Mouse (Mus musculus) layer of hippocampus, adult 18-20 months (tissue): ENCODE data around the gene Wipi1. TPM values are rescaled to one million over a fixed set of nuclear protein-coding genes. Genes with fewer than 3 reads are reported as not detected.

Experiments used
- DNase-seq, 2 experiments: peaks; one replicate each; pipeline ENCODE4 v3.0.0; 2022; ENCODE audit warnings: low spot score in 2 of 2
- total RNA-seq, 2 experiments: library from RNA; stranded (reverse); gene quantifications; 2 replicates each; pipeline ENCODE4 v1.2.3; 2021

The Wipi1 gene
- total RNA-seq, 2 experiments from 2014 or later, result 21.1 to 21.6 TPM

DNA sequence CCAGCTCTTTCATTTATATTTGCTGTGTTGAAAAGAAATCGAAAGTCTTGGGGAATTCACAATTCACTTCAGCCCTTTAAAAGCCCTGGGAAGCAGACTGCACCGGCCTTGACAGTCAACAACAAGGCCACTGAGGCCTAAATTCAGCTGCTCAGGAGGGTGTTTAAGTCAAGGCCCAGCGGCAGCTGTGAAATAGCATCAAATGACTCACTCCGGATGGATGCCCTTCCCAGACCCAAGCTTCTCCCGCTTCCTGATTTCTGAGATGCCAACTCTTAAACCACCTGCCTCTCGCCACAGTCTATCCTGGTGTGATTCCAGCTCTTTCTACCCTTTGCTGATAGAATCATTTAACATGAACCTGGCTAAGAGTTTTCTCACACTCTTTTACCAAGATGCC, 8.6 kb upstream of the Wipi1 start:
- no peak for DNase-seq

DNA sequence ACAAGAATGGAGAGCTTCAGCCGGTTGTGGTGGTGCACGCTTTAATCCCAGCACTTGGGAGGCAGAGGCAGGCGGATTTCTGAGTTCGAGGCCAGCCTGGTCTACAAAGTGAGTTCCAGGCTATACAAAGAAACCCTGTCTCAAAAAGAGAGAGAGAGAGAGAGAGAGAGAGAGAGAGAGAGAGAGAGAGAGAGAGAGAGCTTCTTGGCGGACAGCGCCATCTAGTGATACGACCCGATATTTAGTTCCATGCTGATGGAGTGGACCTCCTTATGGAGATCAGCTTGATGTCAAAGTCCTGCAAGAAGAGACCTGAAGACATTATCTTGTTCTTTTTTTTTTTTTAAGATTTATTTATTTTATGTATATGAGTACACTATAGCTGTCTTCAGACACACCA, 7.3 kb upstream of the Wipi1 start:
- DNase-seq, result peak; percentile 27 to 73

DNA sequence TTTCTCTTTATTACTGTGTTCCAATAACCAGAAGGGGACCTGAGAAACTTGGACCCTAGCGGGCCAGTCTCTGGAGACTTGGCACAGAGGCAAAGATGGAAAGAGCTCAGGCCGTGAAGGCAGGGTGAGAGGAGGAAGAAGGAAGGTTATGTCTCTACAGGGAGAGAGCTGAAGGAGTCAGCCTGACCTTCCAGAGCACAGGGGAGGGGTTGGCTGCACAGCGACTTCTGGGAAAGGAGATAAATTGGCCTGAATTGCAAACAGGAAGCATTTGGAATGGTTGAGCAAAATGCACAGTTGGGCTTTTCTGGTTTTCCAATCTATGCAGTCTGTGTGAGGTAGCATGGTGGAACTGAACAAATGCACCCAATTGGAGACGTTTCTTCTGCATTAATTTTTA, 5.0 kb upstream of the Wipi1 start:
- no peak for DNase-seq

DNA sequence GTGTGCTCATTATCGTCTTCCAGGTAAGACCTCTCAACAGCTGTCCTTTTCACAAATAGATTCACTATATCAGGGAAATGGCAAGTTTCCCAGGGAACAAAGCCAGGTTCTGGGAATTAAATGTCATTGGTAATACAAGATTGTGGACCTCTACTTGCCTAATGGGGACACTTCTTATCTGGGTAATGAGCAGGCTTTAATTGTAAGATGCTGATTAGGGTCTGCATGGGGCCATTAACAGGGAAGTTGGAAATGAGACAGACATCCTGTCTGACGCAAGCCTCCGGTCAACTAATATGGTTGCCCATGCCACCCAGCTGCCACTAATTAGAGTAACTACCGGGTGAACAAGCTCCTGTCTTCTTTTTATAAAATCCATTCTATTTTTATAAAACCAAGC, 4.6 kb upstream of the Wipi1 start:
- no peak for DNase-seq

DNA sequence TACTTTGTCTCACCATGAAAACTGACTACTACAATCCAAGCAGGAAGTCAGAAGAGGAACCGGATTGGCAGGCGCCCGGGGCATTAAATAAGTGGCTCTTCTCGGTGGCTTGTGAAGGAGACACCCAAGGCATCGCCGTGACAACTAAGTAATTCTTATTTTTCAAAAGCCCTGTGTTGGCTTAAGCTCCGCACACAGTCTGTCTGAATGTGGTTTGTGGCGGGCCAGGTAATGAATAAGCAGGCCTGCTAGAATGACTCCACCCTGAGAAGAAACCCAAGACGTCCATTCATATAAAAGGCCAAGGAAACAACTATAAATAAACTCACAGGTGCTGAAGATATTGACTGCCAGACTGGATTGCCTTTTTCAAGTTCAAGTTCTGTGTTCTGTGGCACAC, 3.5 kb upstream of the Wipi1 start:
- no peak for DNase-seq

DNA sequence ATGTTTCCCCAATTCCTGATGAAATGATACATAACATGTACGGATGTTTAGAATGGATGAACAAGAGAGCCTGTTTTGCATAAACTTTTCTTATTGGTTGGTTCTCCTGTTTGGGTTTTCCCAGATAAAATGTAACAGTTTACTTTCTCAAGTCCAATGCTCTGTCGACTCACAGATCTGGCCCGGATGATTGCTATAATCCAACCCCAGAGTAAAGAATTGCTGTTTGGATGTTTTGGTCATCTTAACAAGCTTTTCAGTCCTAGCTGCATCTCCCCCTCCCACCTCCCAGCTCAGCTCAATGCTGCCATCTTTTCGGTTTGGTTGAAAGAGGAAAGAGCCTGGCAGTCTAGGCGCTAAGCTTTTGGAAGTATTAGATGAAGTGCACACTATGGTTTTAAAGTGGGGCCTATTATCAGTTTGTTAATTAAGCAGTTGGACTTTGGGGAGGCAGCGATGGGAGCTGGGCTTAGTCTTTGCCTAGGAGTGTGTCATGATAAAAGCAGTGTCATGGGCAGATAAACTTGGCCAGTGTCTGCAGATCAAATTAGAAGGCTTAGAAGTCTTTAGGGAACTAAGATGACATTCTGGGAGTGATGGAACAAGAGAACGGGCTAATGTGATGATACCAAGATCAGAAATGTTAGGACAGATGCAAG, 1.2 kb upstream of the Wipi1 start:
- DNase-seq, result no peak

DNA sequence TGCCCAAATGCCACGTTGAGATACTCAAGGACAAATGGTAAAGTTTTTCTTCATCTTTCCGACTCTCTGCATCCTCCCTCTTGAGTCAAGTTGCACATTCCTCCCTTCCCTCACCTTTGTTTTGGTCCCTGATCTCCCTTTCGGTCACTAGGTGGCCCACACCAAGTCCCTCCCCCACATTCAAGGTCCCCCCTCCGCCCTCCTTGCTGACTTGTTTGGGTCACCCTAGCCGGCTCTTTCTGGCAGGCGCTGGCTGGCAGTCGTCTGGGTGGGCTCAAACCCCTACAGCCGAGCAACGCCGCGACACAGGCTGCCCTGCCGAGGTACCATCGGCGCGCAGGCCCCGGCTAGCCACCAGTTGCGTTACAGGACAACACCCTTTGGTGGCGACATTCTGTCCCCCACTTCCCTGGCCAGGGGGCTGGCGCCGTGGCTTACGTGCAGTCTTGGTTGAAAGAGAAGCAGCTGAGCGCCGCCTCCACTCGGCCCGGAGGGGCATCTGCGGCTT, 918 bp downstream of the Wipi1 start:
- no peak for DNase-seq

DNA sequence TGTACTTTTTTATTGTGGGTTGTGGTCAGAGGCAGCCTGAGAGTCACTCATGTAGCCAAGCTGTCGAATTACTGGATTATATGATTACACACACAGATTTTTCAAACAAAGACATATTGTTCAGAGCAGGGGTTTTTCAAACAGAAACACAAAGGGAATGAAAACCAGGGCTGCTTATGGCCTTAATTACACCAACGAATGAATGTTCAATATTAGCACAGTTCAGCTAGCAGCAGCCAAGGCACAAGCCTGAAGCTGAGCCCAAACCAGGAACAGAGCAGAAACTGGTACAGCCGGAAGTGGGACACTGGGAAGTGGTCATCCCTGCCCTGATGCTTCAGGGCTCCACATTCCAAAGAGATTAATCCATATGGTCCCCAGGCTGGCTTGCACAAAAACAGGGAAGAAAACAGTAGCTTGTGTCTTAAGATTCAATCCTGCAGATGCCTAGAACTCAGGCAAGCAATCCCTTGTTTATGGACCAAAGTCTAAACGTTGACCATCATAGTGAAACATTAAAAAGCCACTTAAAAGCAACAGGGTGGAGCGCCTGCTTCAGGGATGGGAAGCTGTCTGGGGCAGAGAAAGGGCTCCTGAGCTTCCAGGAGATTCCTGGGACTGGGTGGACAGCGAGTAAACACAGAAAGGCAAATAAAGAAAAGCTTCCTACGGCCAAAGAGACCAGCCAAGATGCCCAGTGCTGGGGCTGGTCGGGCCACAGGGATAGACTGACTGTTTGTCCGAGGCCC, 1.5 kb downstream of the Wipi1 start:
- DNase-seq, result no peak

DNA sequence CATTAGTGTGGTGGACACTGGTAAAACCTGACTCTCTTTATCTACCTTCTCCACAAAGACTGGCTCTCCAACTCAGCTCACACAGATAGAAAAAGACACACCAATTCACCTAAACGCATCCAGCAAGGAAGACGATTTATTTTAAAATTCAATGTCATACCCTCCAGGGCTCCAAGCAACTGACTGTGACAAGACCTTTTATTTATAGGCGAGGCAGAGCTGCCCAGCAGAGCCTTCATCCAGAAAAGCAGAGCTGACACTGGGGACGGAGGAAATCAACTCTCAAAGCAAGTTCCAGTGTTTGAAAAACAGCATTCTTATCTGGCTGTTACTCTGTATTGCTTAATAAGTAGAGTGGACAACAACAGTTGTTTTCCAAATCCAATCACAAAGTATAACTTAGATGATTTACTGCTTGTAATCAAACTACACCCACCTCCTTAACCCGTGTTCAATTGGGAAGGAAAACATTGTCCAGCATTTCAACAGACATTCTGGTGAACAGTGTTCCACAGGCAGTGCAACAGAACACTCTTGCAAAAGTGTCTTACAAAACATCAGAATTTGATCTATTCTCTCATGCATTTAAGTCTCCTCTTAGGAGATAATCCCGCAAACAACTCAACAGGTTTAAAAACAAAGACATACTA, 2.7 kb downstream of the Wipi1 start:
- no peak for DNase-seq

DNA sequence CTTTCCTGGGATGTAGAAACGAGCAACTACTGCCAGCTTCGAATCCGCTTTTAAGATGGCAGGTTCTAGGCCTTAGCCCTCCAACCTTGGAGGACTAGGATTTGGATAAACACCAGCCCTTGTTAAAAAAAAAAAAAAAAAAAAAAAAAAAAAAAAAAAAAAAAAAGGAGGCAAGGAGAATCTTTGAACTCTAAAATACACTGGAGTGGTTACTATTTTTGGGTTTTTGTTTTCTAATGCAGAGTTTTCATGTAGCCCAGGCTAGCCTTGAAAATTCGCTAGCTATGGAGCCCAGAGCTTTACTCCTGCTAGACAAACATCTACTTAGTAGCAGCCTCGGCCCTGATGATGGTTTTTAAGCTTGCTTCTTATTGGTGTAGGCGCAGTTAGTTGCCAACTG, 4.2 kb downstream of the Wipi1 start:
- DNase-seq, result no peak

DNA sequence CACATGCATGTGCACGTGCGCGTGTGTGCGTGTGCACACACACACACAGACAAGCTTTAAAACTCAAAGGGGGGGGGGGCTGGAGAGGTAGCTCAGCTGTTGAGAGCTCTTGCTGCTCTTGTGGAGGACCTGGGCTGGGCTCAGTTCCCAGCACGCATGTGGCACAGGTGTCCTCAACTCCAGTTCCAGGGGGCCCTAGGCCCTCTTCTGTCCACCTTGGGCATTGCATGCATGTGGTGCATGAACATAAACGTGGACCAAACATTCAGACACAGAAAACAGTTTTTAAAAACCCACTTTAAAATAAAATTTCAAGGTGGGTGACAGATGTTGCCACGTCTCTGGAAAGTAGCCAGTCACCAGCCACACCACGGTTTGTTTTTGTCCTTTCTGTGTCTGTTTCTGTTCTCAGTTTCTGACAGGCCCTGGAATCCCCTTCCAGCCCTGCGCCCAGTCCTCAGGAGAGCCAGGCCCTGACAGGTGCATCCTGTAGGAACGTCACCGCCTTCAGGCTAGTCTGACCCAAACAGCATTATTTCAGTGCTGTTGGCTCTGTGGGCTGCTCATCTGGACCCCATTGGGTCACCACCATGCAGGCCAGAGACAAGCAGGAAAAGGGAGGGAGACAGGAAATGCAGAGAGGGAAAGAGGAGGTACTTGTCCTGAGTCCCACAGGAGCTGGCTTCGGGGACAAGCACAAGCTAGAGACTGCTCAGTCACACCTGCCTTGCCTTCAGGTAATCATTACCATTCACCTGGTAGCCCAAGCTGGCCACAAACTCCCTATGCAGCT, 12.8 kb downstream of the Wipi1 start:
- DNase-seq, result no peak

DNA sequence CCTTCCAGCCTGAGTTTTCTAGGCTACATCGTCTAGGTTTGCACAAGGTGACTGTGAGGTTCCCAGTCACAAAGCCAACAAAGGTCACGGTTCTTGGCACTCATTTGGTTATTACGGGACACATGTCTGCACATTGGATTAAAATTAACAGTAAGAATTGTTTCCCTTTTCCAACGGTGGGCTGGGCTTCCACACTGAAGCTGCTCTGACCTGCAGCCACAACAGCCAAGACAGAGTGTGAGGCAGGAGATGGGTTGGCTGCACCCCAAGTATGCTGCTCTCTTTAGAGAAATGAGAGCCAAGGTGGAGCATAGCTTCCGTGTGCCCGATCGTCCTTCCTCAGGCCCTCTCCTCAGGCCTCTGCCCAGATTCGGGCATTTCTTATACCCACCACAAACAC, 17.0 kb downstream of the Wipi1 start:
- no peak for DNase-seq

DNA sequence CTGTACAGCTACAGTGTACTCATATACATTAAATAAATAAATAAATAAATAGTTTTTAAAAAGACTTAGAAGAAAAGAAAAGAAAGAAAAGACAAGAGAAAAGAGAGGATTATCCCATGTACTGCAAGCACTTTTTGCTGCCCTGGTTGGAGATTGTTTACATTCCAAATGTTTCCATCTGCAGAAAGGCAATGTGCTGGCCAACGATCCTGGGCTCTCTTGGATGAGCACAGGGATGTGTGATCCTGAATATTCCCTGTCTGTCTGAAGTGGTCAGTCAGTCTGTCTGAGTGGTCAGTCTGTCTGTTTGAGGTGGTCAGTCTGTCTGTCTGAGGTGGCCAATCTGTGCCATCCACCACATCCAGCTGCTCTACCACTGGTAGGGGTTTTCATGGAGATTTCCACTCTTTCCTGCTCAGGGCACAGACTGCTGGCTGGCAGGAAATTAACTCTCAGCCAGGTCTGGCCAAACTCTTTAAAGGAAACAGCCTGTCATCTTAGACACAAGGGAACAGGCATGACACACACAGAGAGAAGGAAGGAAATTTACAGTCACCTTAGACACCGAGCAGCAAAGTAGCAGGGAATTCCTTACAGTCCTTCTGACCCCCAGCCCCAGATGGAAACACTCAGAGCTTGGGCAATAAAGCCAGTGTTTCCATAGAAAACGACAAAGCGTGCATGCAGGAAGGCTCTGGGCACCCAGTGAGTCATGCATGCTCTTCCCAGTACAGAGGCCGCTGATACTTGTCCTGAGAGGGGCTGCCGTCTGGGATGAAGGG, 18.4 kb downstream of the Wipi1 start:
- DNase-seq, result no peak

DNA sequence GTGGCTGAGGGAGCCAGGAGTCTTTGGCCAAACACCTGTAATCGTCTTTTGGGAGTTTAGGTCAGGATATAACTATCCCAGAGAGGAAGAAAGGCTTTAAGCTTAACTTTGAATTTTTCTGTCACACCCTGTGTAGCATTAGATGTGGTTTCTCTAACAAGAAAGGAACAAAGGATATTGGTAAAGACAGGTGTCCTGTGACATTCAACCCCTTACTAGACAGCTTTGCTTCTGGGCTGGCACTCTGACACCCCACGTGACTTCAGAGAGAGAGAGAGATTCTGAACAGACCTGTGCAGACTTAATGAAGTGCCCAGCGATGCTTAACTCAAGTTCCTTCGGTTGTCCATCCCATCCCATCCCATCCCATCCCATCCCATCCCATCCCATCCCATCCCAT, 20.3 kb downstream of the Wipi1 start:
- DNase-seq, result no peak

DNA sequence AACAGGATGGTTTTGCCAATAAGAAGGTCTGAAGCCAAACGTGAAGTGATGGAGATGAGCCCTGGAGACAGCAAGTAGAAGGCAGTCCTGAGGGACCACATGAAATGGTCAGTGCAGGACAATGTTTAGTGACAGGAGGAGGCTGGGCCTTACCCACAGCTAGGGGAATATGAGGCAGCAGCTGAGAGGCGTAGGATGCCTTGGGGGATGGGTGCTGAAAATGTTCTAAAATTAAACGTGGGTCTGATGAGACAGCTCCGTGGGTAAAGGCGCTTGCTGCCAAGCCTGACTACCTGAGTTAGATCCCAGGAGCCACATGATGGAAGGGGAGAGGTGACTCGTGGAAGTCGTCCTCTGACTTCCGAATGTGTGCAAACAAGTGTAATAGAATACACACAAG, 21.8 kb downstream of the Wipi1 start:
- DNase-seq, result peak; percentile 29 to 71

DNA sequence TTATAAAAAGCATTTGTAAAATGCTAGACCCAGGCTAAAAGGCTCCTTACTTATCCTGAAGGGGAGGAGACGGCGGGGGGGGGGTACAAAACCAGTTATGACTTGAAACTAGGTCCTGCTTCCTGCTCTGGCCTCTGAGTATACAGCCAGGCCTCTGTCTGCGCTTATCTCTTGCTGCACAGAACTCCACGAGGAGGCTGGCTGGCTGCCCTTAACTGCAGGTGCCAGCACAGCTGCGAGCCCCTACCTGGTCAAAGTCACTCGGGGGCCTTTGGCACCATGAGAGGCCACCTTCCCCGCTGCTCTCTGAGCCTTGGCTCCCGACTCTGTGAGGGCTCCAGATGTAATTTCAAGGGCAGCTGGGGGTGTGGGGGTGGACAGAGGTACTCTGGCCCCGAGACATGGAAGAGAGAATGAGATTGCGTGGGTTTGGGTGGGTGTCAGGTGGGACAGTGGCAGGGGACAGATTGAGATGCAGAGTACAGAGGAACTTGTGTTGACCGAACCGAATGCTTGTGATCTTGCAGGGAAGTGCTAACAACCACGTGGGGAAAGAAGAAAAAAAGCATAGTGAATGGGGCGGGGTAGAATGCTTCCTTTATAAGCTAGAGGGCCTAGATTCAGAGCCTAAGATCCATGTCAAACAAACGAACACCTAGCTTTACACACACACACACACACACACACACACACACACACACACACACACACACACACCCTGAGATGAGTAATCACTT, 24.0 kb downstream of the Wipi1 start:
- no peak for DNase-seq

DNA sequence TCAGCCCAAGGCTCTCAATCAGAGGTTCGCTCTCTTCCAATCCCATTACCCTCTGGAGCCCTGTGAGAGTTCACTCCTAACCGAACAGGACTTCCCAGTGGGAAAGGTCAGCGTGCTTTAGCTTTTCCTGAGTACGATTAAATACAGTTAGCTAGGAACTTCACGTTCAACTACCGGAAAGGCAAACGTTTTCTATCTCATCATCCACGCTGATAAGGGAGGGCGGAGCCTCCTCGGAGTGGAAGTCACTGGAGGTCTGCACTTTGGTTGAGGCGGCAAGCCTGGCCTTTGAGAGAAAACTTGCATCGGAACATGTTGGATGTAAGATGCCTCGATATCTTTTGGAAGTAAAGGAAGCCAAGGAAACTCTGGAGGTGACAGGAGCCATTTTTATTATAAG, 24.7 kb downstream of the Wipi1 start:
- no peak for DNase-seq

DNA sequence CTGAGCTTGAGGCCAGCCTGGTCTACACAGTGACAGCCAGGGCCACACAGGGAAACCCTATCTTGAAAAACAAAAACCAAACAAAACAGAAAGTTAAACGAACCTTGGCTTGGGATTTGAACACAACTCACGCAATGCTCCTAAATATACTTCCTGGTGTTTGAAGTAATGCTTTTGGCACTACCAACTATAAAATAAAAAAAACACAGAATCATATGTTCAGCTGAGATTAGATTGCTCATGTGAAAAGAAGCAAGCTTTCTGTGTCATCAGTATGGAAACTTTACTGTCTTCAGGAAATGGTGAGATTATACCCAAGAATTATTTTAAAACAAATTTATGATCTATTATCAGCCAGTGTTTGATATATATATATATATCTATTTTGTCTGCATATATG, 25.3 kb downstream of the Wipi1 start:
- no peak for DNase-seq

DNA sequence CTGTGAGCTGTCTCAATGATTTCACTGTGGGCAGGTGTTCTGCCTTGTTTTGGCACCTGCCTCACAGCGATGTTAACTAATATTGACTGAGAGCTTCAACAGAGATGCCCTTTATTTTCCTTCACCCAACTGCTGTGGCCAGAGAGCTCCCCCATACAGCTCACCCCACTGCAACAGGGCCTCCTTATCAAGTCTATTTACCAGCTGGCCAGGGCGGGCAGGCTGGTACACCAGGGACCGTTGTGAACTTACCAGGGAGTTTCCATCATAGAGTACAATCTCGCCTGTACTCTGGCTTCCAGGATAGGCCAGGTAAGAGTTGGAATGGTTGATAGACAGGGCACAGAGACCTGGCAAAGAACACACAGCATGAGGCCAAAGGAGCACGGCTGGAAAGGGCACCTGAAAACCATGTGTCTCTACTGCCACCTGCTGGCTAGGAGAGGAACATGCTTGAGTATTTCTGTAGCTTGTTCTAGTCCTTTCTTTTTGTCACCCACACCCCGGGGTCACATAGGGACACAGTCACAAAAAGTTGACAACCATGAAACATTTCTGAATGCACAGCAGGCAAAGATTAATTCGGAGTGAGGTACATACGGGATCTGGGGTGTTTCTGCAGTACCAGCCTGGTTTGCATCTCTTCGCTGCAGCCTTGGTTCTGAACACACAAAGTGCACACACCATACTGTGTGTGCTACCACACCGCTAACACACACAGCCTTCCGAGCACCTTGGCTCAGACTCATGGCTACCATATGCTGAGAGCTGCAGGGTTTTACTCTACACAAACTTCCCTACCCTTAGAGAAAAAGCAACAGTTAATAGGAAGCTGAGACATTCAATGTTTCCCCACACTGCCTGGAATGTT, 26.7 kb downstream of the Wipi1 start:
- peak; percentile 51 to 84 for DNase-seq
